Mouse (Mus musculus): ENCODE results near the gene P4ha3. TPM values are rescaled to one million over a fixed set of nuclear protein-coding genes. Genes with fewer than 3 reads are reported as not detected.
A peak's percentile ranks its signal among the peaks of the same experiment; 100 is the strongest.

P4ha3 gene
- total RNA-seq, 2 experiments from 2014 or later: 0.22 TPM; not detected in 1

- ATAC-seq (replicated peaks; ENCODE audit: poor library complexity): no peak
Observed at GRCm38 (mm10) chr7:100302316-100302715, 17.0 kb downstream of the P4ha3 start.

GRCm38 (mm10) chr7:100305894-100306293 is 20.6 kb downstream of the P4ha3 start:
- ATAC-seq (replicated peaks; ENCODE audit: poor library complexity): no peak

- ATAC-seq (replicated peaks; ENCODE audit: poor library complexity): no peak
Observed at GRCm38 (mm10) chr7:100307872-100308653, 22.7 kb downstream of the P4ha3 start.

- peak; percentile 63 for ATAC-seq (replicated peaks; ENCODE audit: poor library complexity)
Observed at GRCm38 (mm10) chr7:100309216-100309615, 23.9 kb downstream of the P4ha3 start.

- ATAC-seq (replicated peaks; ENCODE audit: poor library complexity): no peak
Observed at GRCm38 (mm10) chr7:100309679-100310078, 24.4 kb downstream of the P4ha3 start.

GRCm38 (mm10) chr7:100310290-100310689 is 25.0 kb downstream of the P4ha3 start:
- ATAC-seq (replicated peaks; ENCODE audit: poor library complexity): no peak

- ATAC-seq (replicated peaks; ENCODE audit: poor library complexity): no peak
Observed at GRCm38 (mm10) chr7:100312716-100313115, 27.4 kb downstream of the P4ha3 start.

- ATAC-seq (replicated peaks; ENCODE audit: poor library complexity): peak; percentile 86
Observed at GRCm38 (mm10) chr7:100316924-100317323, 31.6 kb downstream of the P4ha3 start.

- peak; percentile 69 for ATAC-seq (replicated peaks; ENCODE audit: poor library complexity)
Observed at GRCm38 (mm10) chr7:100317534-100317933, 32.2 kb downstream of the P4ha3 start.

- ATAC-seq (replicated peaks; ENCODE audit: poor library complexity): no peak
Observed at GRCm38 (mm10) chr7:100323721-100324120, 38.4 kb downstream of the P4ha3 start.

- 0 out of 2 replicates have a peak, but pooled peaks have one; percentile 48 for ATAC-seq (replicated peaks; ENCODE audit: poor library complexity)
Observed at GRCm38 (mm10) chr7:100325482-100325881, 40.2 kb downstream of the P4ha3 start.

GRCm38 (mm10) chr7:100327514-100327913 is 42.2 kb downstream of the P4ha3 start:
- no peak for ATAC-seq (replicated peaks; ENCODE audit: poor library complexity)

- ATAC-seq (replicated peaks; ENCODE audit: poor library complexity): no peak
Observed at GRCm38 (mm10) chr7:100328636-100329035, 43.3 kb downstream of the P4ha3 start.

GRCm38 (mm10) chr7:100331269-100331668 is 45.9 kb downstream of the P4ha3 start:
- ATAC-seq (replicated peaks; ENCODE audit: poor library complexity): no peak

GRCm38 (mm10) chr7:100335921-100336320 is 50.6 kb downstream of the P4ha3 start:
- no peak for ATAC-seq (replicated peaks; ENCODE audit: poor library complexity)

- ATAC-seq (replicated peaks; ENCODE audit: poor library complexity): no peak
Observed at GRCm38 (mm10) chr7:100354984-100355383, 69.7 kb downstream of the P4ha3 start.

GRCm38 (mm10) chr7:100356324-100356723 is 71.0 kb downstream of the P4ha3 start:
- no peak for ATAC-seq (replicated peaks; ENCODE audit: poor library complexity)

GRCm38 (mm10) chr7:100356768-100357167 is 71.4 kb downstream of the P4ha3 start:
- ATAC-seq (replicated peaks; ENCODE audit: poor library complexity): no peak

- ATAC-seq (replicated peaks; ENCODE audit: poor library complexity): no peak
Observed at GRCm38 (mm10) chr7:100357856-100358255, 72.5 kb downstream of the P4ha3 start.

- no peak for ATAC-seq (replicated peaks; ENCODE audit: poor library complexity)
Observed at GRCm38 (mm10) chr7:100363162-100363561, 77.8 kb downstream of the P4ha3 start.

- ATAC-seq (replicated peaks; ENCODE audit: poor library complexity): peak; percentile 69
Observed at GRCm38 (mm10) chr7:100364888-100365287, 79.6 kb downstream of the P4ha3 start.
